ENCODE assay signal across 11 mouse cellular contexts in the genomic region with DNA sequence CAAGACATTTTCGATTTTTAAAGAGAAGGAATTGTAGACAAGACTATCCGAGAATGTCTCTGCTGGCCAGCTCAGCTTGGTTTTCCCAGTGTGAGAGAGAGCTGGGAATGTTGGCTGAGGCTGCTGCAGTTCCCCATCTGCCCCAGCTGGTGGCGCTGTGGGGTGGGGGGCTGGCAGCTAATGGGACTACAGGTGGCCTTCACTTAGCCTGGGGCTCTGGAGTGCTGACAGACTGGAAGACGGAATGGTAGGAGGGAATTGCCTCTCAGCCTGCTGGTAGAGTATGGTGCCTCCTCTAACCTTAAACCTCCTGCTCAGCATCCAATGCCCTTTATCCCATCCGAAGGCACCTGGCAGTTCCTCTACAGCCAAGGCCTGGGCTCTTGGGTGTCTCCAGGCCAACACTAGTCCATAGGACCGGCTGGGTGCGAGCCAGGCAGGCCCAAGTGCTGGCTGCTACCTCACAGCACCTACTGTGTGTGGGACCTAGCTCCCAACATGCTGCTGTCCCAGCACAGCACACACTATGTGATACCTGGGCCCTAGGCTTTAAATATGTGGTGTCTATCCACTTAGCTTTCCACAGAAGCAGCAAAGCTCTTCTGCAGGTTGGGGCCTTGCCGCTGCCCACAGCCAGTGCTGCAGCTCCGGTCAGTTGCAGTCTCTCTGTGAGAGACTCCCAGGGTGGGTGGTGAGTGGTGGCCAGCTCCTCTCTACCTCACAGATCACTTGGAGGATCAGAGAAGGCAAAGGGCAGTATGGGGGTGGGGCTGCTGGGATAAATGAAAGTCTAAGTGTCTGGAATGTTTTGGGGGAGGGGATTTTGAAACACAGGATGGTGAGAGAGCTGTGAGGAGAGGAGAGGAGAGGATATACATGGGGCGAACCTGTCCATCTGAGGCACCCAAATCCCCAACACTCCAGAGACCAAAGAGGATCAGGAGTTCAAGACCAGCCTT. TPM values are rescaled to one million over a fixed set of nuclear protein-coding genes. Genes with fewer than 3 reads are reported as not detected.
DNase-seq lines count a peak whose midpoint lies in the region; ATAC-seq and TF ChIP-seq lines count a peak whose summit lies in the region.
"Had no signal": no experiment of that assay in that cellular context is flagged by ENCODE, and none has a peak within 500 bp of the region (broad histone marks: within the 10 kb centered on the region; RNA-seq: fewer than 3 reads in every experiment).

No protein-coding gene starts in this region.

- H3K79me2 ChIP-seq in heart, adult 2 months (replicated peaks; ENCODE audit: control insufficient read depth, insufficient read depth, low read length), result no peaks in the 10 kb centered on the region

- no peak overlapping the region for H3K9ac ChIP-seq in heart, adult 2 months (ENCODE audit: low read depth, low read length)
- H3K9ac ChIP-seq in heart, embryonic 12.5 days, result no peak overlapping the region
- H3K9ac ChIP-seq in lung, postnatal 0 days (replicated peaks; ENCODE audit: low read depth), result no peak overlapping the region

- H3K9me3 ChIP-seq in heart, embryonic 12.5 days (replicated peaks), result no peaks in the 10 kb centered on the region
- no peaks in the 10 kb centered on the region for H3K9me3 ChIP-seq in lung, postnatal 0 days (ENCODE audit: low read length)
- H3K9me3 ChIP-seq: heart, embryonic 13.5 days had no signal

- intact Hi-C loops in heart, adult 2 months (cut with DNase I), result no loop called here
- intact Hi-C loops in gastrocnemius, postnatal 14 days (cut with DNase I; ENCODE audit: low total_unique reads), result no loop called here

- H3K27ac ChIP-seq in heart, adult 2 months, result no peak overlapping the region
- H3K27ac ChIP-seq in heart, embryonic 12.5 days (ENCODE audit: poor library complexity, severe bottlenecking), result no peak overlapping the region
- H3K27ac ChIP-seq in lung, postnatal 0 days (ENCODE audit: low read length), result no peak overlapping the region
- no peak overlapping the region for H3K27ac ChIP-seq in olfactory bulb, adult 2 months (ENCODE audit: insufficient read depth, low read depth, low read length)
- H3K27ac ChIP-seq: heart, embryonic 13.5 days had no signal

- H3K4me3 ChIP-seq in heart, adult 2 months, result no peak overlapping the region
- no peak overlapping the region for H3K4me3 ChIP-seq in heart, embryonic 12.5 days
- no peak overlapping the region for H3K4me3 ChIP-seq in lung, postnatal 0 days (ENCODE audit: low read depth, low read length)
- H3K4me3 ChIP-seq in olfactory bulb, adult 2 months (ENCODE audit: insufficient read depth, low read depth, low read length), result no peak overlapping the region
- H3K4me3 ChIP-seq: heart, embryonic 13.5 days had no signal

- H3K4me2 ChIP-seq in heart, embryonic 12.5 days, result no peak overlapping the region
- no peak overlapping the region for H3K4me2 ChIP-seq in lung, postnatal 0 days (replicated peaks; ENCODE audit: low read depth, low read length)

- TF ChIP-seq EP300 in heart, adult 2 months (IDR thresholded peaks at IDR 0.05; ENCODE audit: insufficient read depth, low read depth, low read length), result no peak
- no peak for TF ChIP-seq EP300 in lung, postnatal 0 days (IDR thresholded peaks at IDR 0.05)

- ATAC-seq in heart, embryonic 12.5 days (ENCODE audit: insufficient number of reproducible peaks, low FRiP score), result no peak
- no peak for ATAC-seq in lung, postnatal 0 days

- H3K36me3 ChIP-seq in heart, adult 2 months (ENCODE audit: control insufficient read depth, insufficient read depth, low read length), result no peaks in the 10 kb centered on the region
- peaks cover 26% of the 10 kb centered on the region for H3K36me3 ChIP-seq in heart, embryonic 12.5 days
- no peaks in the 10 kb centered on the region for H3K36me3 ChIP-seq in lung, postnatal 0 days (ENCODE audit: insufficient read depth, low read length)

- TF ChIP-seq CTCF in heart, adult 2 months (IDR thresholded peaks at IDR 0.05), result peak; percentile 74
- peak; percentile 77 for TF ChIP-seq CTCF in lung, postnatal 0 days (IDR thresholded peaks at IDR 0.05)
- TF ChIP-seq CTCF in brain, embryonic 14.5 days (IDR thresholded peaks at IDR 0.05; ENCODE audit: borderline replicate concordance, extremely low read depth, insufficient read depth, insufficient read length), result peak; percentile 74
- TF ChIP-seq CTCF in olfactory bulb, adult 2 months (IDR thresholded peaks at IDR 0.05; ENCODE audit: insufficient read depth, low read depth, low read length), result peak; percentile 70

- no peaks in the 10 kb centered on the region for H3K27me3 ChIP-seq in heart, adult 2 months (ENCODE audit: control insufficient read depth, insufficient read depth, low read length)
- peaks cover 37% of the 10 kb centered on the region for H3K27me3 ChIP-seq in heart, embryonic 12.5 days (replicated peaks)
- peaks cover 9% of the 10 kb centered on the region for H3K27me3 ChIP-seq in lung, postnatal 0 days (replicated peaks; ENCODE audit: insufficient read depth, low read length)

- H3K4me1 ChIP-seq in heart, adult 2 months (ENCODE audit: control insufficient read depth, insufficient read depth, low read length), result peaks cover 15% of the 10 kb centered on the region
- H3K4me1 ChIP-seq in heart, embryonic 12.5 days (replicated peaks), result peaks cover 50% of the 10 kb centered on the region
- no peaks in the 10 kb centered on the region for H3K4me1 ChIP-seq in lung, postnatal 0 days (ENCODE audit: insufficient read depth, low read depth, low read length)
- H3K4me1 ChIP-seq in olfactory bulb, adult 2 months (ENCODE audit: control insufficient read depth, insufficient read depth, low read length), result peaks cover 54% of the 10 kb centered on the region

- no peak for TF ChIP-seq POLR2A in heart, adult 2 months (IDR thresholded peaks at IDR 0.05; ENCODE audit: insufficient read depth, low read depth, low read length)
- TF ChIP-seq POLR2A in brain, embryonic 14.5 days (IDR thresholded peaks at IDR 0.05; ENCODE audit: borderline replicate concordance, extremely low read depth, insufficient read depth, insufficient read length, poor library complexity, severe bottlenecking), result no peak
- TF ChIP-seq POLR2A in olfactory bulb, adult 2 months (IDR thresholded peaks at IDR 0.05; ENCODE audit: insufficient read depth, low read depth, low read length), result no peak

- 60% methylated on average over 10 of the region's 10 CpGs for WGBS in heart, adult 2 months
- 46% methylated on average over 10 of the region's 10 CpGs for WGBS in heart, embryonic 12.5 days
- WGBS in lung, postnatal 0 days, result 50% methylated on average over 10 of the region's 10 CpGs
- 64% methylated on average over 10 of the region's 10 CpGs for WGBS in olfactory bulb, adult 2 months

- no peak for DNase-seq in heart, adult 2 months
- DNase-seq in lung, postnatal 0 days (ENCODE audit: low spot score), result no peak
- DNase-seq in lung, postnatal 36 days, result no peak
- peak; percentile 35 for DNase-seq in brain, embryonic 14.5 days (ENCODE audit: low read depth)
- no peak for DNase-seq in thymus, postnatal 36 days
- no peak for DNase-seq in gastrocnemius, postnatal 14 days

RNA-seq across cellular contexts. Expression of a gene that starts 2.6 kb away (rescaled TPM):
- 10 to 100 TPM in 1 of 2 experiments, 1 to 10 TPM in 1; 8.6 to 11.9 TPM for total RNA-seq in heart, adult 2 months (2021)
- 18.0 and 24.0 TPM in 2 replicates for polyA plus RNA-seq in heart, adult 2 months (2012; rRNA removed)
- 11.9 and 14.0 TPM in 2 replicates for polyA plus RNA-seq in heart, embryonic 12.5 days (2016; fragmentation: Nextera tagmentation; extraction: Ambion mirVana)
- 11.1 and 12.3 TPM in 2 replicates for polyA plus RNA-seq in lung, postnatal 0 days (2015; fragmentation: Nextera tagmentation; extraction: Ambion mirVana)
- polyA plus RNA-seq in brain, embryonic 14.5 days (2012; rRNA removed), result 31.2 and 44.3 TPM in 2 replicates
- polyA plus RNA-seq in olfactory bulb, adult 2 months (2012; ENCODE audit: insufficient read depth, insufficient read length, low replicate concordance, missing spikeins), result not detected in 2 replicates
- total RNA-seq in gastrocnemius, postnatal 14 days (2021), result 10 to 100 TPM; 18.0 to 21.0 TPM

RNA-seq across cellular contexts. Expression of a gene that starts 14.8 kb away (rescaled TPM):
- not detected for total RNA-seq in heart, adult 2 months (2021)
- not detected in 2 replicates for polyA plus RNA-seq in heart, adult 2 months (2012; rRNA removed)
- polyA plus RNA-seq in heart, embryonic 12.5 days (2016; fragmentation: Nextera tagmentation; extraction: Ambion mirVana), result not detected in 2 replicates
- polyA plus RNA-seq in lung, postnatal 0 days (2015; fragmentation: Nextera tagmentation; extraction: Ambion mirVana), result not detected in 2 replicates
- polyA plus RNA-seq in brain, embryonic 14.5 days (2012; rRNA removed), result 0.37 and 0.88 TPM in 2 replicates
- not detected in 2 replicates for polyA plus RNA-seq in olfactory bulb, adult 2 months (2012; ENCODE audit: insufficient read depth, insufficient read length, low replicate concordance, missing spikeins)
- total RNA-seq in gastrocnemius, postnatal 14 days (2021), result not detected
- total RNA-seq: left cerebral cortex, postnatal 10 days had no signal
- polyA plus RNA-seq: heart, embryonic 13.5 days had no signal

RNA-seq across cellular contexts. Expression of a gene that starts 20.4 kb away (rescaled TPM):
- 10 to 100 TPM; 26.4 to 28.2 TPM for total RNA-seq in heart, adult 2 months (2021)
- 17.7 and 27.2 TPM in 2 replicates for polyA plus RNA-seq in heart, adult 2 months (2012; rRNA removed)
- 24.0 and 25.4 TPM in 2 replicates for polyA plus RNA-seq in heart, embryonic 12.5 days (2016; fragmentation: Nextera tagmentation; extraction: Ambion mirVana)
- 16.9 and 18.9 TPM in 2 replicates for polyA plus RNA-seq in lung, postnatal 0 days (2015; fragmentation: Nextera tagmentation; extraction: Ambion mirVana)
- 20.9 and 23.0 TPM in 2 replicates for polyA plus RNA-seq in brain, embryonic 14.5 days (2012; rRNA removed)
- polyA plus RNA-seq in olfactory bulb, adult 2 months (2012; ENCODE audit: insufficient read depth, insufficient read length, low replicate concordance, missing spikeins), result not detected in 2 replicates
- 10 to 100 TPM; 16.0 to 19.0 TPM for total RNA-seq in gastrocnemius, postnatal 14 days (2021)

RNA-seq across cellular contexts. Expression of a gene that starts 42.1 kb away (rescaled TPM):
- 10 to 100 TPM; 34.5 to 47.7 TPM for total RNA-seq in heart, adult 2 months (2021)
- 155 and 167 TPM in 2 replicates for polyA plus RNA-seq in heart, adult 2 months (2012; rRNA removed)
- polyA plus RNA-seq in heart, embryonic 12.5 days (2016; fragmentation: Nextera tagmentation; extraction: Ambion mirVana), result 56.5 and 62.1 TPM in 2 replicates
- polyA plus RNA-seq in lung, postnatal 0 days (2015; fragmentation: Nextera tagmentation; extraction: Ambion mirVana), result 0.53 and 0.70 TPM in 2 replicates
- polyA plus RNA-seq in brain, embryonic 14.5 days (2012; rRNA removed), result 6.9 and 7.1 TPM in 2 replicates
- polyA plus RNA-seq in olfactory bulb, adult 2 months (2012; ENCODE audit: insufficient read depth, insufficient read length, low replicate concordance, missing spikeins), result not detected in 2 replicates
- not detected for total RNA-seq in gastrocnemius, postnatal 14 days (2021)
- polyA plus RNA-seq: thymus, postnatal 0 days had no signal

RNA-seq across cellular contexts. Expression of a gene that starts 48.9 kb away (rescaled TPM):
- 100 to 1,000 TPM; 242 to 276 TPM for total RNA-seq in heart, adult 2 months (2021)
- polyA plus RNA-seq in heart, adult 2 months (2012; rRNA removed), result 40.9 and 76.8 TPM in 2 replicates
- polyA plus RNA-seq in heart, embryonic 12.5 days (2016; fragmentation: Nextera tagmentation; extraction: Ambion mirVana), result 278 and 280 TPM in 2 replicates
- 265 and 266 TPM in 2 replicates for polyA plus RNA-seq in lung, postnatal 0 days (2015; fragmentation: Nextera tagmentation; extraction: Ambion mirVana)
- 239 and 292 TPM in 2 replicates for polyA plus RNA-seq in brain, embryonic 14.5 days (2012; rRNA removed)
- polyA plus RNA-seq in olfactory bulb, adult 2 months (2012; ENCODE audit: insufficient read depth, insufficient read length, low replicate concordance, missing spikeins), result not detected in 2 replicates
- 100 to 1,000 TPM; 233 to 251 TPM for total RNA-seq in gastrocnemius, postnatal 14 days (2021)

Comparison
In these comparisons a context has a peak if more than half of its experiments do, and no peak if none do; other contexts are left out.
1. RNA of a gene that starts 2.6 kb away (polyA plus RNA-seq): 31.2 to 44.3 TPM in brain, embryonic 14.5 days, 18.0 to 24.0 TPM in heart, adult 2 months, 11.9 to 14.0 TPM in heart, embryonic 12.5 days and 11.1 to 12.3 TPM in lung, postnatal 0 days; not detected in olfactory bulb, adult 2 months; every median in the first group is over 10 times any median in the second.
2. Peak in every context shown above with its lines, with median percentiles within 50 percentile points of each other: CTCF ChIP-seq.